Mouse (Mus musculus): Measurements from ENCODE around the gene Apol10b. TPM values are rescaled to one million over a fixed set of nuclear protein-coding genes. Genes with fewer than 3 reads are reported as not detected.
"Not testable (repeated sequence)": the region's sequence is repeated elsewhere in the genome, so short reads cannot be mapped to it uniquely, and the experiment has no call there.

The Apol10b gene
- polyA plus RNA-seq (2016; fragmentation: Nextera tagmentation; extraction: Ambion mirVana), result 0.14 TPM in 1 of 2 replicates, not detected in the other

DNA sequence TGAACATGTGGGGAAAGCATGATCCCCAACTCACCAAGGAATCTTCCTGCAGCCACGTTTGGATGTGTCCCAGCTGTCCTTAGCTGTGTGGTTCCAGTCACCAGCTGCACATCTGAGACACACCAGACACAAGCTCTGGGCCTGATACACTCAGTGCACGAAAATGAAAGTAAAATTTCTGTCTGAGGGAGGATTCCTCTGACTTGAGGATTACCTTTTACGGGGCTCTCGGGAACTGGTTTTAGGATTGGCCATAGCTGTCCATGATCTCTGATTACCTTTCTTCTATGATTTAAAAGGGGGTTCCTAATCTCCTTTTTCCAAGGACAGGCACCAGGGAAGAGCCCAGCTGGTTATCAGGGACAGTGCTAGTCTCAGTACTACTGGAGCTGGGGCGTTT is at the start of gene Apol10b:
TSS of gene Apol10b (minus strand) at position 165 of the 400 bp plus-strand sequence.
- H3K4me1 ChIP-seq, result no peaks in the 10 kb centered on the region
- DNase-seq (ENCODE audit: low spot score), result no peak
- no peaks in the 10 kb centered on the region for H3K36me3 ChIP-seq
- H3K9me3 ChIP-seq (replicated peaks), result no peaks in the 10 kb centered on the region
- 70% methylated on average over 5 of the region's 5 CpGs for WGBS
- no peak within 1 kb of the TSS for H3K4me3 ChIP-seq
- no peak within 1 kb of the TSS for H3K27ac ChIP-seq
- no peaks in the 10 kb centered on the region for H3K27me3 ChIP-seq (ENCODE audit: low read depth, poor library complexity, severe bottlenecking)

DNA sequence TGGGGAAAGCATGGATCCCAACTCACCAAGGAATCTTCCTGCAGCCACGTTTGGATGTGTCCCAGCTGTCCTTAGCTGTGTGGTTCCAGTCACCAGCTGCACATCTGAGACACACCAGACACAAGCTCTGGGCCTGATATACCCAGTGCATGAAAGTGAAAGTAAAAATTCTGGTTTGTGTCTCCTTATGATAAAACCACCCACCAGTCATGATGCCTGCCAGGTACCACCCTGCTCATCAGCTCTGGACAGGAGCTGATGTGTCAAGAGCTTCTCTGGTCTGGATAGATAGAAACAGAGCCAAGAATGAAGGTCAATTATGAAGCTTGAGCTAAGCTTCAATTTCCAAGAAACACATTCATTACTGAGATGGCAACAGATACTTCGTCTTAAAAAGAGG is 47.3 kb upstream of the Apol10b start, which contains the start of gene Apol11b:
TSS of gene Apol11b (minus strand) at position 111 of the 400 bp plus-strand sequence.
- WGBS, result 74% methylated on average over 2 of the region's 2 CpGs
- not testable (repeated sequence) for H3K4me3 ChIP-seq

DNA sequence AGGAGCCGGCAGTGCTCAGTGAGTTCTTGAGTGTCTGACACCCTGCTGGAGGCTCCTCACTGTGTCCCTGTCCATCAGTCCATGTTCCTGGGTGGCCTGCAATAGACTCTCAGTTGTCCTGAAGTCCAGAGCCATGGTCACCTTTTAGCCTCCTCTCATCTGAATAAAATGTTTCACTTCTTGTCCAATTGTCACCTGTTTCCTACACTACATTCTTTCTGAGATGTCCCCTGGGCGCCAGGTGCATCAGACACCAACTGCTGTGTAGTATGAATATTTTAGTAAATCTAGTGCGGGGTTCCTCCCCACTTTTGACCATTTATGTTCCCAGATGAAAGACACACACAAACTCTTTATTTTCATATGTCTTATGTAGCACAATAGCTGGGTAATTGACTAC is 33.9 kb upstream of the Apol10b start:
- WGBS, result 76% methylated on average over 3 of the region's 3 CpGs

More for the DNA sequence above, 47.3 kb upstream of the Apol10b start, which contains the start of gene Apol11b:
- H3K36me3 ChIP-seq; H3K4me1 ChIP-seq; H3K9me3 ChIP-seq (replicated peaks); H3K27me3 ChIP-seq (ENCODE audit: low read depth, poor library complexity, severe bottlenecking); DNase-seq (ENCODE audit: low spot score); H3K27ac ChIP-seq: not testable (repeated sequence)

DNA sequence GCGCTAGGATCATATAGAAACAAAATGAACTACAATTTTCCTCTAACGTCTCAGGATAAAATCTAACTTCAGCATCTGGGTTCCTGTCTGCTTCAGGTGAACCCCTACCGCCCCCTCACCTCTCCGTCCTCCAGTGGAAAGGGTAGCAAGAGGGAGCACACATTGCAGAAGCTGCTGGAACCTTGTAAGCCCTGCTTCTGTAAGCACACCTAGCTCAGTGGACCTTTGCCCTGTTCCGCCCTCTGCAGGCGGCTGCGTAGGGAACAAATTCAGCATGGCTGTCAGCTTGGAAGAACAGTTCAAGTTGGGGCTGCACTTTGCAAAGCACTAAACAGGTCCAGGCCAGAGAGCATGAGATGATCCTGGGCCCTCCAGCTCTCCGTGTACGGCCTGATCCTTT is 32.7 kb upstream of the Apol10b start:
- H3K27me3 ChIP-seq (ENCODE audit: low read depth, poor library complexity, severe bottlenecking); H3K4me3 ChIP-seq; H3K27ac ChIP-seq; H3K36me3 ChIP-seq; H3K9me3 ChIP-seq (replicated peaks); DNase-seq (ENCODE audit: low spot score); H3K4me1 ChIP-seq: not testable (repeated sequence)
- WGBS, result 63% methylated on average over 9 of the region's 9 CpGs

More for the DNA sequence above, 33.9 kb upstream of the Apol10b start:
- not testable (repeated sequence) for H3K27ac ChIP-seq; H3K9me3 ChIP-seq (replicated peaks); H3K4me1 ChIP-seq; H3K4me3 ChIP-seq; DNase-seq (ENCODE audit: low spot score); H3K36me3 ChIP-seq; H3K27me3 ChIP-seq (ENCODE audit: low read depth, poor library complexity, severe bottlenecking)

DNA sequence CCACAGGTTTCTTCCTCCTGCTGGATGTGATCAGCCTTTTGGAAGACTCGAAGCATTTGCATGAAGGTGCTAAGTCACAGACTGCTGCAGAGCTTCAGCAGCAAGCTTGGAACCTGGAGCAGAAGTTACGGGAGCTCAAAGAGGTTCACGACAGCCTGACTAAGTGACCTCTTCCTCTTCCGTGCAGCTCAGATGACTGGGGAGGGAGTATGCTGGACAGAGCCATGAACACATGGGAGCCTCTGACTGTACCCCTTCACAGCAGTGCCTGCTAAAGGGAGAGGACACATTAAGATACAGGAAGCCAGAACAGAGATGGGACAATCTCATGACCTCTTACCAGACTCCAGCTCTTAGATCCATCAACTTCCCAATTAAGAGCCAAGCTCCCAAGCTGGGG is 30.5 kb upstream of the Apol10b start:
- not testable (repeated sequence) for H3K4me1 ChIP-seq; DNase-seq (ENCODE audit: low spot score); H3K27me3 ChIP-seq (ENCODE audit: low read depth, poor library complexity, severe bottlenecking); H3K27ac ChIP-seq; H3K9me3 ChIP-seq (replicated peaks); H3K4me3 ChIP-seq; H3K36me3 ChIP-seq
- 76% methylated on average over 4 of the region's 4 CpGs for WGBS

DNA sequence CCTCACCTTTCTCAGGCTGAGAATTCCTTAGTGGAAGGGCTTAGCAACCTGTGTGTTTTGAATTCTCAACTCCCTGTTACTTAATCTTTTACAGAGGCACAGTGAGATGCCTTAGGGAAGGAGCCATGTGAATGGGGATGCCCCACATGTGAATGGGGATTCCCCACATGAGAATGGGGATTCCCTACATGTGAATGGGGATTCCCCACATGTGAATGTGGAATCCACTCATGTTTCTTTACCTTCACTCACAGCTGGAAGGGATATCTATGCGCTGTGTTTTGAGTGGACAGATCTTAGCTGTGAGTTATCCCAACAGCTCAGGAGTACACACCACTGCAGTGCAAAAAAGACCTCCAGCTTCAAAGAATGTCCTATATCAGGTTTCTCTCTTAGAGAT is 28.8 kb upstream of the Apol10b start:
- no peak for DNase-seq (ENCODE audit: low spot score)
- Histone ChIP-seq H3K4me3 (no peak overlapping the region), H3K36me3 (no peaks in the 10 kb centered on the region), H3K4me1 (no peaks in the 10 kb centered on the region), H3K27me3 (ENCODE audit: low read depth, poor library complexity, severe bottlenecking) (no peaks in the 10 kb centered on the region), H3K27ac (no peak overlapping the region), H3K9me3 (replicated peaks) (no peaks in the 10 kb centered on the region)
- 87% methylated on average over 1 of the region's 1 CpGs for WGBS

DNA sequence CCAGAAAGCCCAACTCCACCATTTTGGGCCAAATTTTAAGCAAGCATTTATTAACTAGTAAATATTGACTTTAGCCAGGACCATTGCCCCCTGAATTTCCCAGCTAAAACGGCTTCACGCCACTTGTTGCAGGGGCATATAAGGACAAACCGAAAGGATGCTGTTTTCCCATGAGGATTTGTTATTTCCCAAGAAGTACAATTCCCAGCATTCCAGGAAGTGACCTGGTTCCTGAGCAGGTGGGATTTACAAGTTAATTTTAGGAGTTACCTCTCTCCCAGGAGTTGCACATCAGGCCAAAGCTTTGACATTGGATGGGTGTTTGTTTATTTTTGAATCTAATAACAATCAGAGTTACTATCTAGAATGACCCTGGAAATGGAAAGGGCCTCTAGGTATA is 10.1 kb upstream of the Apol10b start:
- 97% methylated on average over 3 of the region's 3 CpGs for WGBS
- no peaks in the 10 kb centered on the region for H3K36me3 ChIP-seq

DNA sequence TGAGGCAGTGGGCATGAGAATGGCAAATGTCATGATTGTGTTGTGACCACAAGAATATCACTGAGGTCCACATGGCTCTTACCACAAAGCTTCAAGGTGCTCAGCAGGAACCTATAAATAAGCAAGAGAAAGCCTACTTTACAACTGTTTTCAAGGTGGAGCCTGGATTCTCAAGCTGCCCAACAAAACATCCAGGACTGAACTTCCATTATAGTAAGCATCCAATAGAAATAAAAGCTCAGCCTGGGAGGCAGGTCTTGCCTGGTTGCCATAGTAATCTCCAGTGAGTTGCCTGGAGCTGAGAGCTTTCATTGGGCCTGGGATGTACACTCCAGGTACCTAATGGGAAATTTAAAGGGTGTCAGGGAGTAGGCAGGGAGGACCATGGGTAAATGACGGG is 3.0 kb upstream of the Apol10b start, which contains the start of gene Gm36245:
TSS of gene Gm36245 (plus strand) at position 301 of the 400 bp plus-strand sequence.
- DNase-seq (ENCODE audit: low spot score), result no peak
- no peaks in the 10 kb centered on the region for H3K27me3 ChIP-seq (ENCODE audit: low read depth, poor library complexity, severe bottlenecking)
- no peaks in the 10 kb centered on the region for H3K4me1 ChIP-seq
- no peak within 1 kb of the TSS for H3K27ac ChIP-seq
- WGBS, result 82% methylated on average over 1 of the region's 1 CpGs
- no peaks in the 10 kb centered on the region for H3K9me3 ChIP-seq (replicated peaks)
- no peak within 1 kb of the TSS for H3K4me3 ChIP-seq
- H3K36me3 ChIP-seq, result no peaks in the 10 kb centered on the region

More for the DNA sequence above, 10.1 kb upstream of the Apol10b start:
- H3K4me1 ChIP-seq, result no peaks in the 10 kb centered on the region
- no peak overlapping the region for H3K27ac ChIP-seq
- no peak for DNase-seq (ENCODE audit: low spot score)
- no peak overlapping the region for H3K4me3 ChIP-seq
- H3K9me3 ChIP-seq (replicated peaks), result no peaks in the 10 kb centered on the region
- H3K27me3 ChIP-seq (ENCODE audit: low read depth, poor library complexity, severe bottlenecking), result no peaks in the 10 kb centered on the region

DNA sequence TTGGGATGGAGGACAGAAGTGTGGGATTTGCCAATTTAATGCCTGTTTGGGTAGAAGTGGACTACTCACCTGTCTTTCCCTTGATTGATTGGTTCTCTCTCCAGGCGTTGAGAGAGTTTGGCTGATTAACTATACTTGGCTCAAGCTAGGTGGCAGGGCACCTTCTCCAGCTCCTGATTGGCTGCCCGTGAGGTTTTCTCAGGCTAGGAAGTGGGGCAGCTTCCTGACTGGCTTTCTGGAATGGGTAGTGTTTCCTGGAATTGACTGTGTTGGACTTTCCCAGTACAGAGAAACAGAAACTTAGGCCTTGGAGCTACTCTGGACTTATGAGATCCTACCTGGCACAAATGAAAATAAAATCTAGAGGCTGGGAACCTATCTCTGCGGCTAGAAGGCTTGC is 2.5 kb upstream of the Apol10b start:
- Histone ChIP-seq H3K27ac (no peak overlapping the region), H3K36me3 (no peaks in the 10 kb centered on the region), H3K9me3 (replicated peaks) (no peaks in the 10 kb centered on the region), H3K27me3 (ENCODE audit: low read depth, poor library complexity, severe bottlenecking) (no peaks in the 10 kb centered on the region), H3K4me3 (no peak overlapping the region), H3K4me1 (no peaks in the 10 kb centered on the region)
- WGBS, result 64% methylated on average over 3 of the region's 3 CpGs
- DNase-seq (ENCODE audit: low spot score), result no peak

DNA sequence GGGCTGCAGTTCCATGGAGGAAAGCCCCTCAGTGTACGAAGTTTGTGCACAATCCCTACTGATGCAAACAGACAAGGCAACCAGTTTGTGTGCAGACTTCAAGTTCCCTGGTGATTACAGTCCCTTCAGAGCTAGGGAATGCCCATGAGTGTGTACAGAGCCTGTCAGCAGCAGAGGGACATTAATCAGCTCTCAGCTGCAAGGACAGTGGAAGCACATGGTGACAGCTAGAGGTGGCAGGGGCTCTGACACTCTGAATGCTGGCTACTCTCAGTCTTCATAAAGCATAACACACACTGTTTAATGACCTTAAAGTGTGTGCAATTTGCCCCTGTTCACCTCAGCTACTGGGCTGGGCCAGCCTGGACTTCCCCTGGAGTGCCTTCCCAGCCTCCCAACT is 2.4 kb downstream of the Apol10b start:
- Histone ChIP-seq H3K4me3 (no peak overlapping the region), H3K9me3 (replicated peaks) (no peaks in the 10 kb centered on the region), H3K27ac (no peak overlapping the region), H3K27me3 (ENCODE audit: low read depth, poor library complexity, severe bottlenecking) (no peaks in the 10 kb centered on the region), H3K4me1 (no peaks in the 10 kb centered on the region), H3K36me3 (no peaks in the 10 kb centered on the region)
- WGBS, result 71% methylated on average over 1 of the region's 1 CpGs
- no peak for DNase-seq (ENCODE audit: low spot score)

DNA sequence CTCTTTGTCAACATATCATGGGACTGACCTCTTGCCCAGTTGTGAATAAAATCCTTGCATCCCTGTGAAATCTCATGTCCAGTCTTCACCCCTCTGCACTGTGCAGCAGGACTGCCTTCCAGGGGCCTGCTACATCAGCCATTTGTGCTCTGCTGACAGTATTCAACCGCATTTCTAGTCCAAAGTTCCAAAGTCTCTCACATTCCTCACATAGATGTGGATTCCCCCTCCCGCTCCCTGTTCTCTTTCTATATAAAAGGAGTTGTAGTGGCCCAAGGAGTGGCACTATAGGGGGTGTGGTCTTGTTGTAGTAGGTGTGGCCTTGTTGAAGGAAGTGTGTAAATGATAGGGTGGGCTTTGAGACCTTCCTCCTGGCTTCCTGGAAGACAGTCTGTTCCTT is 5.0 kb downstream of the Apol10b start:
- Histone ChIP-seq H3K9me3 (replicated peaks) (no peaks in the 10 kb centered on the region), H3K36me3 (no peaks in the 10 kb centered on the region), H3K27ac (no peak overlapping the region), H3K4me3 (no peak overlapping the region), H3K27me3 (ENCODE audit: low read depth, poor library complexity, severe bottlenecking) (no peaks in the 10 kb centered on the region), H3K4me1 (no peaks in the 10 kb centered on the region)
- 86% methylated on average over 2 of the region's 2 CpGs for WGBS
- no peak for DNase-seq (ENCODE audit: low spot score)

DNA sequence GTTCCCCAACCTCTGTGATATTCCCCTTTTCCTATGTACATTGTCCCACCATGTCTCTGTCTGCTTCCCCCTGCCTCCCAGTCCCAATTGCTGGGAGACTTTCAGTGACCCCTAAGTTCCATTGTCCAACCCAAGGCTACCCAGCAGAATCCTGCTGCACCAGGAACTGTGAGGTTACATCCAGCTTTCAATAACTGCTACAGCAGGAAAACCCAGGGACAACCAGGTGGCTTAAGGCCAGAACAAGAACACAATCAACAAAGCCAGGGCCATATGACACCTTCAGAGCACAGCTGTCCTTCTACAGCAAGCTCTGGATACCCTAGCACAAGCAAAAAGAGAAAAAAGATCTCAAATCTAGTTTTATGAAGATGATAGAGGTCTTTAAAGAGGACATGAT is 6.9 kb downstream of the Apol10b start:
- no peak for DNase-seq (ENCODE audit: low spot score)
- Histone ChIP-seq H3K4me3 (no peak overlapping the region), H3K27ac (no peak overlapping the region), H3K4me1 (no peaks in the 10 kb centered on the region), H3K36me3 (no peaks in the 10 kb centered on the region), H3K9me3 (replicated peaks) (no peaks in the 10 kb centered on the region), H3K27me3 (ENCODE audit: low read depth, poor library complexity, severe bottlenecking) (no peaks in the 10 kb centered on the region)

DNA sequence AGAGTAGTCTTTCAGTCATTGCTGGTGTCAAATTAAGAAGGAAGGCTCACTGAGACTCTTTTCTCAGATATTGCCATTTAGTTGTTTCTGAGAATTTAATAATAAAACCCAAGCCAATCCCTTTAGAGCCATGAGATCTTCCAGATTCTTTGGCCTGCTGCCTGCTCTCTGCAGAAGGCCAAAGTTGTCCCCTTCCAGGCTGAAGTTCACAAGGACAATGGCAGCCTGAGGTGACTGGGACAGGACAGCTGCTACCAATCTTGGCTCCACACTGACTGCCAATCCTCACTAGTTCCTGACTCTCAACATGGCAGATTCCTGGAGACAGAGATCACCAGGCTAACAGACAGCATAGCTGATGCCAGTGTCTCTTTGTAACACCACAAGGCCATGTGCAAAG is 8.9 kb downstream of the Apol10b start:
- Histone ChIP-seq H3K36me3 (no peaks in the 10 kb centered on the region), H3K9me3 (replicated peaks) (no peaks in the 10 kb centered on the region), H3K27ac (no peak overlapping the region), H3K4me3 (no peak overlapping the region), H3K27me3 (ENCODE audit: low read depth, poor library complexity, severe bottlenecking) (no peaks in the 10 kb centered on the region), H3K4me1 (no peaks in the 10 kb centered on the region)
- DNase-seq (ENCODE audit: low spot score), result no peak

DNA sequence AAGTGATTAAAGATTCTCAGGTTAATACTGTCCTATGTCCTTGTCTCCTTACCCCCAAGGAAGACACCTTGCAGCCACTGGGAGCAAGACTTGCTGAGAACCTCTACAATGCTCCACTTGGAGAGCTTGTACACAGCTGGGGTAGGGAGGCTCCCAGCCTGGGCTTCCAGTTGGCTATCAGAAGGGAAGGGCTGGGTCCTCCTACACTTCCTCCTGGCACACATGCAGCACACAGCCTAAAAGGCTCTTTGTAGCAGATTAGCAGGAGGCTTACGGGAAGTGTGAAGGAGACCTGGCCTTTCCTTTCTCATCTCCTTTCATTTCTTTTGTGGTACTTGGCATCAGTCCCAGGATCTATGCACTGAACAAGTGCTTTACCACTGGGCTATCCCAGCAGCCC is 14.2 kb downstream of the Apol10b start:
- H3K27ac ChIP-seq, result no peak overlapping the region
- no peak overlapping the region for H3K4me3 ChIP-seq
- H3K4me1 ChIP-seq, result no peaks in the 10 kb centered on the region
- 96% methylated on average over 1 of the region's 1 CpGs for WGBS
- no peaks in the 10 kb centered on the region for H3K36me3 ChIP-seq
- DNase-seq (ENCODE audit: low spot score), result no peak
- no peaks in the 10 kb centered on the region for H3K9me3 ChIP-seq (replicated peaks)
- no peaks in the 10 kb centered on the region for H3K27me3 ChIP-seq (ENCODE audit: low read depth, poor library complexity, severe bottlenecking)
